Mouse (Mus musculus): ENCODE data around the gene Pax7.

- TF ChIP-seq CTCF (IDR thresholded peaks at IDR 0.05) (no peak), EP300 (IDR thresholded peaks at IDR 0.05) (no peak)
These were observed 12.3 kb downstream of the Pax7 start for GRCm38 (mm10) chr4:139821071-139821470.

All from lung, postnatal 0 days (tissue).